Mouse (Mus musculus): ENCODE measurements around the gene Ube2d1.

The Ube2d1 gene

GRCm38 (mm10) chr10:71284511-71285125, 444 bp downstream of the Ube2d1 start:
- no peak for DNase-seq (ENCODE audit: low read depth)

DNA sequence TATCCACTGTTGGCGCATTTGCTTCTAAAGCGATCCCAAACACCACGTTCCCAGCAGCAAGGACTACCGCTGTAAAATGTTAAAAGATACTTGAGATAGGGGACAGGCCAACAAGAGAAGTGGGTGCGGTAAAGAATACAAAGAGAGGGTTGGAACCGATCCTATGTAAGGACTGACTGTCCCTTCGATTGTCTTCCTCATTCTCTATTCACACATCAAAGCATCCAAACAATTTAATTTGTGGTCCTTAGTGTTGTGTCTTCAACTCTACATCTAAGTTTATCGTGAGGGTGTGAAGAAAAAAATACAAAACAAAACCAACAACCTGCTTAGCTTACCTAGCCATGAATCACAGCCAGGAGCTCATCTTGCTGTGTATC, 941 bp downstream of the Ube2d1 start:
- DNase-seq (ENCODE audit: low read depth) = no peak

DNA sequence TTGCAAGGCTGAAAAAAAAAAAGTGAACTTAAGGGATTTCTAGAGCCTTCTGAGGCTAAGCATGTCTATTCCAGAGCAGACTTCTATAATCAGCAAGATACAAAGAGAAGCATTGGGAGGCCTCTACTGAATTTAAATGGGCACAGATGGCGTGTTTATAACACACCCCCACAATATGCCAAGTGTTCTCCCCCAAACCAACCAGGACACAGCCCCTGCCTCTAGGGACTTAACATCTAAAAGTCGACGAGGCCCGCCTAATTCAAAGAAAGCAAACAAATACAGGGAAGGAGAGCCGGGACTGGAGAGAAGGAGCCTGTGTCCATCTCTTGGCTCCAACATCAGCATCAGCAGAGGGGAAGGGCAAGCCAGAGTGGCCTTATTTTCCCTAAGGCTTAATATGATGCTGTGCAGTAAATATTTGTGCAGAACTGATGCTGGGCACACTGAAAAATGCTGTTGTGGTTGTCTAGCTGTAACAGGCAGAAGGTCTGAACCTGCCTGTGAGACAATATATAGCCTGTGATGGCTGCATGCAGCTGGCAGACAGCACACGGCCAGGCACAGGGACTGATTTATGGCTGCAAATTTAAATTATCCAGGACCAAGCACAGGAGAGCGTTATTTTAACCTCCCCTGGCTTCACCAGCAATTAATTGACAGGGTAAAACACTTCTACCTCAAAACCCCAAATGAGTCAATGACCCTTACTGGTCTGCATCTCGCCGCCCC, 11.9 kb downstream of the Ube2d1 start:
- DNase-seq (ENCODE audit: low read depth) = no peak

DNA sequence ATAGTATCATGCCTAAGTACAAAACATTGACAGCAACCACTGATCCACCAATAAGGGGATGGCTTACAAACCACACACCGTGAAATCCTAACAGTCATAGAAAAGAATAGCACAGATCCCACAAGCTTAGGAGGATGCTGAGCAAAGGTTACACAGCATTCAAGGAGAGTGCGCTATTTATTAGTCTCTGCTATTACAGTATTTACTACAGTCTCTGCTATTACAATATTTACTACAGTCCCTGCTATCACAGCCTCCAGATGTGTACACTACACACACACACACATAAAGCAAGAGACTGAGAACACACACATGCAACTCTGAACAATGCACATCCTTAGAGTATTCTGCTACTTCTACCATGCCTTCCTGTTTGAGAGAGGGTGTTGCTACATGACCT, 17.1 kb downstream of the Ube2d1 start:
- no peak for DNase-seq (ENCODE audit: low read depth)

DNA sequence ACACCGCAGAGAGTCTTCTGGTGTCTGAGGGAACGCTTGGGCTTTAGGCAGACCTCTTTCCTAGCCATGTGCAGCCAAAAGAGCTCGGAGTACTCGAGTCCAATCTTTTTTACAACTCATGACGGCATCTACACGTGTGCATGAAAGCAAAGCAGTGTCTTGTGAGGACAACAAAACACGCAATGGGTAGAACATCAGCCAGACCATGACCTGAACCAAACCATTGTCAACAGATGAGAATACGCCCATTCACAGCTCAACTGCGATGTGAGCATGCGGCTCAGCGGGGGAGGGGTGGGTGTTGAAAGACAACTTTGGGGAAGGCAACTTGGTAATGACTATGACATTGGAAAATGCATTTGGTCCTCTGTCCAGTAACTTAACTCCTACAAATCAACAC, 17.6 kb downstream of the Ube2d1 start:
- DNase-seq (ENCODE audit: low read depth) = no peak

DNA sequence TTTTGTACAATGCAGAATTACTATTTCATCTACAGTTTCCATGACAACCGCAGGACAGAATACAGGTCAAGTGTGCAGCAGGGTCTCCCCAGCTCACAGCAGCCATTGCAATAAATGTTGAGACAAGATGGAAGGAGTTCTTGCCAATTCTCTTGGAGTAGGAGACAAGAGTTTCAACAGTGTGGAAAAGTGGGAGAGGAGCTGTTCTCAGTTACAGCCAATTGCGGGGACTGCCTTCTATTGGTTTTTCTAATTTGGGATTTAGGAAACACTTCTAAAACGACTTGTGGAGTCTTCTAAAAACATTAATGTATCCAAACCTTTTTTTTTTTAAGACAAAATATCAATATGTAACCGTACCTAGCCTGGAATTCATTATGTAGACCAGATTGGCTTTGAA, 20.0 kb downstream of the Ube2d1 start:
- no peak for DNase-seq (ENCODE audit: low read depth)

DNA sequence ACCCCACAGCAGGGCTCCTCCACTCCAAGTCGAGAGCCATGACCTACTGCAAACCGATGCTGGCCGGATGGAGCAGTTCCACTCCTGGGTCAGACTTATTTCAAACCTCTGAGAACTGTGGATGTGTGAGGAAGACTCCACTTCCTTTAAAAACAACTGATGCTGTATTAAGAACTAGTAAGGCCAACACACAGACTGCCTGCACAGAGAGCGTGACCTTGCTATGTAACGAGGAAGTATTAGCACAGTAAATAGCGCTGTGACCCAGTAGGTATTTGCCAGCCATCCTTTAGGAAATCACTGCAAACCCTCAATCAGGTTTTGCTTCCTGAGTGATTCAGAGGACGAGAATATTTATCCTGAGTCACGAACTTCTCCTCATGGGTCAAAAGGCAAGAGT, 23.4 kb downstream of the Ube2d1 start:
- DNase-seq (ENCODE audit: low read depth) = no peak

- no peak for DNase-seq (ENCODE audit: low read depth)
These were observed 26.1 kb downstream of the Ube2d1 start for GRCm38 (mm10) chr10:71258943-71259342.

GRCm38 (mm10) chr10:71258516-71258915, 26.5 kb downstream of the Ube2d1 start:
- DNase-seq (ENCODE audit: low read depth) = no peak

DNA sequence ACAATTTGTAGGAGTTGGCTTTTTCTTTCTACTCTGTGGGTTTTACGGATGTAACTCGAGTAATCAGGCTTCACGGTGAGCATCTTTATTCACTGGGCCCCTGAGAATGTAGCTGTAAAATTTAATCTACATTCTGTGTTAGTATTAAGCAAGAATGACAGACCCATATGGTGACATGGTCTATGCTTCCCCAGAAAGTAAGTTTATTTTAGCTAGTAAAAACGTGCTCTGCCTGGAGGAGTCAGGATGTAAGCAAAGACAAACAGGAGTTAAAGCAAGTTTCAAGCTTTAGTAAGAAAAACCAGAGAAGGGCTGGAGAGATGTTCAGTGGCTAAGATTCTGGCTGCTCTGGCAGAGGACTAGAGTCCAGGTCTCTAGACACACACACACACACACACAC, 31.9 kb downstream of the Ube2d1 start:
- no peak for DNase-seq (ENCODE audit: low read depth)

GRCm38 (mm10) chr10:71252421-71252820, 32.6 kb downstream of the Ube2d1 start:
- no peak for DNase-seq (ENCODE audit: low read depth)

GRCm38 (mm10) chr10:71251846-71252245, 33.2 kb downstream of the Ube2d1 start:
- no peak for DNase-seq (ENCODE audit: low read depth)

GRCm38 (mm10) chr10:71251256-71251655, 33.8 kb downstream of the Ube2d1 start:
- DNase-seq (ENCODE audit: low read depth) = no peak

- no peak for DNase-seq (ENCODE audit: low read depth)
These were observed 34.6 kb downstream of the Ube2d1 start for GRCm38 (mm10) chr10:71250472-71250871.

GRCm38 (mm10) chr10:71249086-71249880, 35.8 kb downstream of the Ube2d1 start:
- no peak for DNase-seq (ENCODE audit: low read depth)

- no peak for DNase-seq (ENCODE audit: low read depth)
These were observed 38.1 kb downstream of the Ube2d1 start for GRCm38 (mm10) chr10:71246956-71247355.

- DNase-seq (ENCODE audit: low read depth) = no peak
These were observed 45.5 kb downstream of the Ube2d1 start for GRCm38 (mm10) chr10:71239479-71240120.

DNA sequence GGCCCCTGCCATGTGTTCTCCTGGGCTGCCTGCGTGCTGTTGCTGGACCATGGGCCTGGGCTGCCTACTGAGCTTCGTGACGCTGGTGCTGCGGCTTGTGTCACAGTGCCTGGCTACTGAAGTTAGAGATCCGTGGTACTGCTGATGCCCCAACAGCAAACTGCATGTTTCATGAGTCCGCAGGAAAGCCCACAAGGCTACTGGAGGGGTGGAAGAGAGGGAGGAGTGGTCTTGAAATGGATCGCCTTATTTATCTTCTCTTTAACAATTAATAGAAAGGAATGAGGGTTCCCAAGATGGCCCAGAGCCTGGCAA, 46.9 kb downstream of the Ube2d1 start, which contains the start of gene Tfam:
Tfam (minus strand) TSS at position 41 of the 315 bp plus-strand sequence.
- no peak for DNase-seq (ENCODE audit: low read depth)

DNA sequence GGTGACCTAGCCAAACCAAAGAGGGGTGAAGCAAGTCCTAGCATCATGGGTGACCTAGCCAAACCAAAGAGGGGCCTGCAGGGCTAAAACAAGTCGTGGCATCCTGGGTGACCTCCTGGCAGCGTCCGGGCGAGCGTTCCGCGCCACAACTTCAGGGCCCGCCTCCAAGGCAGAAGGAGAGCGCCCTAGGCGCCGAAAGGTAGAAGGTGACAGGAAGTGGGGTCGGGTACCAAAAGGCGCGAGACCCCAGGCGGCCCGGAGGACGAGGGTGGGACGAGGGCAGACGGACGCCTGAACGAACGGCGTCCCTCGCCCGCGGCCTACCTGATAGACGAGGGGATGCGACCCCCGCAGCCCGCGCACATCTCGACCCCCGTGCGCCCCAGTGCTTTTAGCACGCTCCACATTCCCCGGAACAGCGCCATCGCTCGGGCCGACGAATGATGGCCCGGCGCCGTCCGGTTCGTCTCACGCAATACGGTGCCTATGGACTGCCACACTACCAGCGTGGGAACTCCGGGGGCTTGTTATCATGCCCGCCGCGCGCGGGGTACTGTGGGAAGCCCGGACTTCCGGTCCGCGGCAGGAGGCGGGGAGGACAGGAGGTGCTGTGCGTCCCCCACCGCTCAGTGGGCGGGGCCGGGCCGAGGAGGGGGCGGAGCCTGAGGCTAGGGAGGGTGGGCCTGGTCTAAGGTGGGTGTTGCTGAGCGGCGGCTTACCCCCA, 47.4 kb downstream of the Ube2d1 start:
- peak; percentile 88 for DNase-seq (ENCODE audit: low read depth)

- DNase-seq (ENCODE audit: low read depth) = no peak
These were observed 51.0 kb downstream of the Ube2d1 start for GRCm38 (mm10) chr10:71234071-71234470.

GRCm38 (mm10) chr10:71225894-71226293, 59.2 kb downstream of the Ube2d1 start:
- peak; percentile 48 for DNase-seq (ENCODE audit: low read depth)

DNA sequence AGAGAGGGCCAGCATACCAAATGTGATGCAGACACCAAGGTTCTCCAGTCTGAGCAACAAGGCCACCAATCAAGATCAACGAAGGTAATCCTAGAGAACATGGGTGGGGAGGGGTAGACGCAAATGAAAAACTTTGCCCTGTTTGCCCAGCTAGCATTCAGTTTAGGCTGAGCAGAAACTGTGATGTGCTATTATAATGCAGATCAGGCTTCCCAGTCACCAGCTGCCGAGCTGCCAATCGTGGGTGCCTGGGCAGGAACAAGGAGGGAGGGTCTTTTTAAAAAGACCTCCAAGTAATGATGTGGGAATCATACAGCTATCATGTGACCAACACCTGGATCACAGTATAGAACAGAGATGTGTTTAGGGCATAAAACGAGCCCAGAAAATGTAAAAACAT, 62.0 kb downstream of the Ube2d1 start:
- DNase-seq (ENCODE audit: low read depth) = no peak

All from c-Kit-positive CD71-positive TER-119-negative erythroid progenitor cells, embryonic 14.5 days (primary cell).